Mouse (Mus musculus) lung, postnatal 14 days (tissue): ENCODE results near the gene Hoxd3.

ENCODE experiments used
- DNase-seq: peaks from one replicate; pipeline ENCODE4 v3.0.0; 2021

Hoxd3 gene

DNA sequence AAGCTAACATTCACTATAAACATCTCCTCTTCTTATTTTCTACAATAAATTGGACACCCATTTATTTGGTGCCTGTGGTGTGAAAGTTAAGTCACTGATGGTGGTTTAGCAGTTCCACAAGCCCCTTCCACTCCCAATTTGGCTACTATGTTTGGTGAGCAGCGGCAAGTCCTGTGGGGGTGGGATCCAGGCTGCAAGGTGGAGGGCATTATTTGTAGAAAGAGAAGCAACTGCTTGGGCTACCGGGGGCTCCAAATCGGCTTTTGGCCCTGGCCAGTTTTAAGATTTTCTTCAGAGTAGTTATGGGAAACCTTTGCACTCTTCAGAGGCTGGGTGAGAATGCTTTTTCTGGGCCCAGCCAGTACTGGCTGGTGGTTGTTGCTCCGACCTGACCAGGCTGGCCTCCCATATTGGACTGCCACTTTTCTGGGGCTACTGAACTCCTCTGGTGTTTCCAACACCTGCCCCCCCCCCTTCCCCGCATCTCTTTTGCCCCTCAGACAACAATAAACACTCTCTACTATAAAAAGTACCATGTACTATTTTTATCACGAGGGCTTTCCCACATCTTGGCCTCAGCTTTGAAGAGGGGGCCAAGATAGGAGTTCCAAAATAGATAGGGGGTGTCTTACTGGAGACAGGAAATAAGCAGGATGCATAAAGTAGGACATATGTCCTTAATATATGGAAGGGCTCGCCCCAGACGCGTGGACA lies 20.2 kb downstream of the Hoxd3 start:
- DNase-seq: no peak

DNA sequence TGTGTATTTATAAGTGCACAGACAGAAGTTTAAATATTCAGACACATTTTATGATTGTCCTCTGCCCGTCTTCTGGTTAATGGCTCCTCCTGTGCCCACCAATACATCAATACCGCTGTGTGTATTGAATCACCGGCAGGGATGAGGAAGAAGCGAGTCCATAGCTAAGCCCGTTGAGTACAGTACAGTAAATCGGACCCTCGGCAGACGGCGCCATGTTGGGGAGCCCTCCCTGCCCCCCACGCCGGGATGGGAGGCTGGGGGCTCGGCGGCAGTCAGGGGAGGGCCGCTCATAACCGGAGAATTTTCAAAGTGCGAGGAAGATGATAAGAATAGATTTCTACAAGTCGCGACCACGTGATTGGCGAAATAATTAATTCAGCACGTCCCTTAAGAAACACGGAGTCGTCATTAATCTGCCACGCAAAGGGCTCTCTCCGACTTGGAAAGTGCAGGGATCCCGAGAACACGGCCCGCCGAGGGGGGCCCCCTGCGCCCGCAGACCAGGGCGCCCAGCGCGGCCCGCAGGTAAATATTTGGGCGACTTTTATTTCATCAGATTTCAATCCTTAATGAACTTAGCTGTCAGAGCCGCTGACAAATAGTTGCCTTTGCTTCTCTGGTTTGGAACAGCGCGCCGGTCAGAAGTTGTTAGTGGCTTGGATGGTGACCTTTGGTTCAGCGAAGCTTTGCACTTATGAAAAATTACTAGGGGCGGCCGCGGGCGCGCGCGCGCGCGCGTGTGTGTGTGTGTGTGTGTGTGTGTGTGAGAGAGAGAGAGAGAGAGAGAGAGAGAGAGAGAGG lies 21.0 kb downstream of the Hoxd3 start:
- no peak for DNase-seq

DNA sequence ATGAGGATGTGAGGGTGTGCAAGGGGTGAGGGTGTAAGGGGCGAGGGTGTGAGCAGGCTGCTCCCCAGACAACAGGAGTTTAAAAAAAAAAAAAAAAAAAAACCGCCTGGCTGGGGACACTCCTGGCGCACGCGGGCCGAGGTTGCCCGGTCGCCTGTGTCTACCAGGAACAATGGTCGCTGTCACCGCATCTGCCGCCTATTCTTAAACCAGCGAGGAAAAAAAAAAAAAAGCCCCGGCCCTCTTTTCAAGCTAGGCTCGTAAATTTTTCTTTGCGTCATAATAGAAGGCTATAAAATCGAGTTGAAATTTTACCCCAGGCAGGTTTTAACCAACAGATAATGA lies 21.6 kb downstream of the Hoxd3 start:
- no peak for DNase-seq

DNA sequence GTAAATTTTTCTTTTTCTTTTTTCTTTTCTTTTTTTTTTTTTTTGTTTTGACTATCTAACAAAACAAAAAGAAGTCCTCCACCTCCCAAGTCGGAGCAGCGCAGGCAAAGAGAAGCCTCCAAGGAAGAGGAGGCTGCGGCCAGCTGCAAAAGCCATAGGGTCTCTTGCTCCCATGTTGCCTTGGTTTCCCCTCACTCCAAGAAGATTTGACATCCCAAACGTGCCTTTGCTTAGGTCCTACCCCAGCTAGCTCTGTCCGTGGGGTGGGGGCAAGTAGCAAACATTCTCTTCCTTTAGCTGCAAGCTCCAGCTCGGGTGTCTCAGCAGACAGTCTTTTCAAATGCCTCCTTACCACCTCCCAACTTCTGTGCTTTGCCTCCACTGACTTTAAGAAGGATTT lies 22.0 kb downstream of the Hoxd3 start:
- no peak for DNase-seq

DNA sequence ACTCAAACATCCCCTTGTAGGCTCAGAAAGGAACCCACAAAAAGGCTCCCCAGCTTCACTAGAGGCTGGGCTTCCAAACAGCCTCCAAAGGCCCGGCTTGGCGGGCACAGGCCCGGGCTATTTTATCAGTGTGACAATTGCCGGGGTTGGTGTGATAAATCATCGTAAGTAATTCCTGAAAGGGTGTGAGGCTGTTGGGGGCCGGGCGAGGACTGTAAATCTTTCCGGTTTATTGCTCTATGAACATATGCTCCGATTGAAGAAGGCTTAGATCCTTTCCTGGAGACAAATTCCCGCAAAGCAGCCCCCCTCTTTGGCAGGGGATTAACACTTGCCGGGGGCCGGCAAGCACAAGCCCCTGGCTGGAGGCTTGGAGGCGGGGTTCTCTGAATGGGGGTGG lies 22.7 kb downstream of the Hoxd3 start:
- no peak for DNase-seq

DNA sequence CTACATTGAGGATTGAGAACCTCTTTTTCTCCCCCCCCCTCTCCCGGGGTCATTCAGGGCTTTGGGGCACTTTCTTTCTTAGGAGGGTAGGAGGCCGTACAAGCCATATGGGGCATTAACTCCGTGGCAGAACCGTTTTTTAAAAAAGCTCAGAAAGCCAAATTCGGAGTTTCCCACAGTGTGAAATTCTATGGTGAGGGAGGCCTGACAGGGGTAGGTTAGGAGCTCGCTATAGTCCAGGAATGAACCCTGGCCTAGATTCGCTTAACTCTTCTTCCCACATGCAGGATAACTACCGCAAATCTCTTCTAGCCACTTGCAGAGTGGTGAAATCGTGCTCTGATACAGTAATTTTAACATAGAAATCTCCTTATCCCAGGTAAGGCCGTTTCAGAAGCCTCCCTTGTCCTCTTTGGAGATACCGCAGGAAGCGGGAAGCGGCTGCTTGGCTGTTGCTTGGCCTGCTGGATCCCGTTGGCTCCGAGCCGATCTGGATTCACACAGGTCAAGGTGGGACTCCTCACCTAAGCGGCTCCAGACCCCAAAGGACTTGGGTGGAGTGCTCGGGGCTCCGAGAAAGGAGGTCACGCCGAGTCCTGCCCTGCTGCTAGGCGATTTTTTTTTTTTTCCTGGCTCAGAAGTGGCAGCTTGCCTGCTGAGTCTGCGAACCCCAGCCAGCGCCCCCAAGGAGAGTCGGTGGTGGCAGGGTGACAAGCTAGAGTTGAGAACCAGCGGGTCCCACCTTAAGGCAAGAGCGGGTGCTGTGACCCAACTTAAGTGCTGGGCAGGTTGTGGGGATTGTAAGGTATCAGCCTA lies 23.5 kb downstream of the Hoxd3 start:
- DNase-seq: no peak

DNA sequence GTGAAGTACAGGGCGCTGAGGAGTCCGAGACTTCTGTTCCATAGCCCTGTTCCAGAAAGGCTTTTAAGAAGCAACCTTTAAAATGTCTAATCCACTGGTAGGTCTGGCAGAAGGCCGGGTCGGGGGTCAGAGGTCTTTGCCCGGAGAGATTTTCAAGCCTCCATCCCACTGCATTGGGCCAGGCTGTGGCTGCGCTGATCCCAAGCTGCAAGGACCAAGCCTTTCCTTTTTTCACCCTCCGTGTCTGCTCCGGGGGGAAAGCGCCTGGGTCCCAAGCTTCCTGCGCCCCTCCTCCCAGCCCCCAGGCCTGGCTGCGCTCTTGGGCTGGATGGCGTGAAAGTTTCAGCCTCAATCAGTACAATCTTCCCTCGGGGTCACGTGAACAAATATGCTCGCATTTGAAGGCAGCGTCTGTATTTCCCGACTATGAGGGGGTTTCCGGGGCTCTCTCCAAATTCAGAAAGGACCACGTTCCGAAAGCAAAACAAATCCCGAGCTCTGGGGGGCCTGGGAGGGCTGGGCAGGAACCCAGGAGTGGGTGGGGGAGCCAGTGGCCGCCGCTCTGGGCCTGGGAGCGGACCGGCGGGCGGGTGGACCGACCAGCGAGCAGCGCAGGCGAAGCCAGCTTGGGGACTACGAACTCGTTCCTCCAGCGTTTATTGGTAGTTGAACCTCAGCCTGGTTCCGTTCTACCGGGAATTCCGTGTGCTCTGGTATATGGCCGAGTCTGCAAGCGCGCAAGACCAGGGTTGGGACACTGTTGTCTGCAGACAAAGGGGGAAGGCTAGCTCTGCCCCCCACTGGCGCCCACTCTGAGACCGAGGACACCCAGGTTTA lies 24.3 kb downstream of the Hoxd3 start:
- DNase-seq: no peak

DNA sequence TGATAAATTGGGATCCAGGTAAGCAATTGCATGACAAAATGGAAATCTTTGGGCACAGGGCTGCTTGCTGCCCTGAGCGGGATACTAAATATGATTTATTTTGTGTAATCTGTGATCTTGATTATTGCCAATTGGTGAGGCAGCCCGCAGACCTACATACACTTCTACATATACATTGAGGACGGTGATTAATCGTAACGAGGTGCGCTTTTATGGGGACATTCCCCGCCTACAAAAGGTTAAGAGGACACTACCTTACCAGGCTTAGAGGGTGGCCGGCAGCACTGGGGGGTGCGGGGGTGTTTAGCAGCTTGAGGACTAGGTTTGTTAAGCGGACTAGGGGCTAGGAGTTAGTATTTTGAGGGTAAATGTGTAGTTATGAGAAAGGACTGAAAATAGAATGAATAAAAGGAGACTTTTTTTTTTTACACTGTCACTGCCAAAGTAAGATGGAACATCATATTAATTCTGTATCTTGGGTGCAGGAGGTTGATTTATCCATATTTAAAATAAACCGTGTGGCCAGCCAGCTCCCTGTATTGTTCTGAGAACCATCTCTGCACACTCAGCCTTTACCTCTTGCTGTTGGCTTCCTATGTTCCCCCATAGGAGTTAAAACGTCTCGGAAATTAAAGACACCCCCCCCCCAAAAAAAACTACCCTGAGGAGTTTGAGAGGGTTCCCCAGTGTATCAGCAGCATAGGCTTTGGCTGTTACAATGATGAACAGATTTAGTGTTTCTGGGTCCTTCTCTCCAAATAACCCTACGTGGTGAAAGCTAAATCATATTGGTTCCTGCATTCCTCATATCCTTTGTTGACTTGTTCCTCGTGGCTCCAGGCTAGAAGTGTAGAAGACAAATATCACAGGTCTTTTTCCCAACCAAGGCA lies 25.2 kb downstream of the Hoxd3 start:
- no peak for DNase-seq

DNA sequence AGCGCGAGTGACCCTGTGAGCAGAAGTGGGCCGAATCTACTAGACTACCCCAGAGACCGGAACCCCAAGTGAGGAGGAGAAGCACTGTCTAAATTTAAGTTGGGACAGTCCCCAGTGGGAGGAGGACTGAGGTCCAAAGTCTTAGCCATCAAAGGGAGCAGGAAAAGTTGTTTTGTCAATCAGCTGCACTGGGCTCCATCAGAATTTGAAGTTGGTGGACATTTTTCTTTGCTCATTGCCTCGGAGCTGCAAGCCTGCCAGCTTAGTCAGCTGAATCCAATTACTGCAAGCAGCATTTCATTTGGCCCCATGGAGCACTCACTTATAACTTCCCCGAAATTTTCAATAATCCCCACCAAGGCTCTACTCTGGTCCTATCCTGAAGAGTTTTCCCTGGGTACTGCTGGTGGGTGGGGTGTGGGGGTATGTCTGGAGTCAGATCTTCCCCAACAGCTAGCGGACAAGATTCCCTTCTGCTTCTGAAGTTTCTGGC lies 25.9 kb downstream of the Hoxd3 start:
- no peak for DNase-seq

DNA sequence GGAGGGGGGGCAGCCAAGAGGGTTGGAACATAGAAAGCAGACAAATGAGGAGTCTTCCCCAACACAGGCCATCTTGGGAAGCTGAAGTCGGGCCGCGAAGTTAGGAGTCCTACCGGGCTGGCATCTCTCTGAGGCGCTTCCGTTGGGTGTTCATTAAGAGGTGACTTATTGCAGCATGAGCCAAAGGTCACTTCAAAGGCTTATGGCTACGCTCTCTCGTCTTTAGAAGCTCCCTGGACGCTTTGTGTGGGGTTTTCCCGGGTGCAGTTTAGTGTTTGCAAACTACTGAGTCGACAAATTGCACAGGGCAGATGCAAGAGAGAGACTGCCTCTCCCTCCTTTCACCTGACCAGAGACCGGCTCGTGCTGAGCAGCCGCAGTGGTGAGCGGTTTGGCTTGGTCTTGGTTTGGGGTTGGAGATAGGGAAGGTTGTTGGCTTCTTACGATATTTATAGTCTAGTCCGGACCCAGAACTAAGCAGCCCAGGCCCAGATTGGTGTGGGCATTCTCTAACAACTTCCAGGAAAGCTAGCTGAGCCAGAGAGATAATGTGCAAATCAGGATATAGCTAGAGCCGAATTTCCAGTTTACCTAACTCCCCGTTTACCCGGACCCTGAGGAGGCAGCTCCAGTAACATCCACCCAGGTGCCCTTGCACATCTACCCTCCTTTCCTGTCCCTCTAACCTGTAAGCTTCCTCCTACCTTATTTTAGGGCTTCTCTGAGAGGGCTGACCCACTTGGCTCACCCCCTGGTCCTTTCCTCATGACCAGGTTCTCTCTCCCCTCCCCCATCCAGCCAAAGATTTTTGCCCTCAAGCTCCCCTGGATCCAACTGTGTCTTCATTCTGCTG lies 27.1 kb downstream of the Hoxd3 start:
- DNase-seq: no peak

DNA sequence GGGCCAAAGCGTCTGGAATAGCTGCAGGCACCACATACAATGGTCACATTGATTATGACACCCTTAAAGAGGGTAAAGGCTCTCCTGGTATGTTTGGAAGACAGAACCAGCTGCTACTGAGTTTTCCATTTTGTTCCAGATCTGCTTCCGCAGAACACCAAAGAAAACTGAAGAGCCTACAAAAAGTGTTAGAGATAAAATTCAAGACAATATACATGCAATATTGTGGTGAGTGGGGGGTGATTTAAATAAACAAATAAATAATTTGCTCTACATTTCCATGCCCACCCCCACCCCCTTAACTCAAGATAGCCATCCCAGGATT lies 27.7 kb downstream of the Hoxd3 start:
- DNase-seq: no peak

DNA sequence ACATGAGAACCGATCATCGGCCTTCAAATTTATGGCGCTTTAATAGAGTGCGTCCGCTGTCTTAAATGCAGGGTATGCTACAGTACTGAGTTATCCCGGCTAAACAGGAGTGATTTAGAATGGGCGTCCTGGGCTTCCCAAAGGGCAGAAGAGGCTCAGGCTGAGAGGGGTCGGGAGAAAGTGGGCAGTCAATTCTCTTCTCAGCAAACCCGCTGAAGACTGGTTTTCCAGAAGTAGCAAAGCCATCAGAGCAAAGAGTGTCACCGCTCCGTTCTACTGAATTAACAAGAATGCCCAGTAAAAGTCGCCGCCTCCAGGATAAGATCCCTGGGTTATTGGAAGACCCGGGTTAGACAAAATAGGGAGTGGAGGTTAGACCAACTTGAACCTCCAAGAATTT lies 28.1 kb downstream of the Hoxd3 start:
- DNase-seq: no peak

DNA sequence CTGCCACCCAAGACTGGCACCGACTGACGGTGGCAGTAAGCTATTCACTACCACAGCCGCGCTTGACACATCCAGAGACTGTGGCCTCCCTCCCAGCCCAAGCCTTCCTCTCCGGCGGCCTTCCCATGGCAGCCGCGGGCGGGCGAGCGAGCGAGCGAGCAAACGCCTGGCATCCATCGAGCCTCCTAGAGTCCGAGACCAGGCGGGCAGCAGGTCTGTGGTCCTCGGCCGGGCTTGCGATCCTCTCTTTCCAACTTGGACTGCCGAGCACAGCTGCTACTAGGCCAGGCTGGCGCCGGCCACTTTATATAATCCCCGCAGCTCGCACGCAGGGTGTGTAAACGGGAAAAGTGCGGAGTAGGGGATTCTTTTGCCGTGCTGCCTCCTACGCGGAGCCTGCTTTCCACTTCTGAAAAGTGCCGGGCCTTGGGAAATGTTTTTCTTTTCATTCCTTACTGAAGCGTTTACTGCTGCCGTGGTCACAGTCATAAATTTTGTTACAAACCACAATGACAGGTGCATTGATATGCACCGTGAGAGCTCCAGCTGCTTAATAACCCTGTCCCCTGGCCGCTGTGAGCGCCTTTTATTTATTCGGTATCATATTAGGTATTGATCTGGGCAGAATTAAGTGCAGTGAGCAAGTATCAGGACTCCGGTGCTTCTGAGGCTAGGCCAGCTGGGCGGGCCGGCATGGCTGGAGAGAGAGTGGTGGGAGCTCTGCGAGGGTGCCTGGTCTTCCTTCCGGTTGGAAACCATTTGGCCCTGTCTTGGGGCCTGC lies 28.8 kb downstream of the Hoxd3 start:
- DNase-seq: no peak

DNA sequence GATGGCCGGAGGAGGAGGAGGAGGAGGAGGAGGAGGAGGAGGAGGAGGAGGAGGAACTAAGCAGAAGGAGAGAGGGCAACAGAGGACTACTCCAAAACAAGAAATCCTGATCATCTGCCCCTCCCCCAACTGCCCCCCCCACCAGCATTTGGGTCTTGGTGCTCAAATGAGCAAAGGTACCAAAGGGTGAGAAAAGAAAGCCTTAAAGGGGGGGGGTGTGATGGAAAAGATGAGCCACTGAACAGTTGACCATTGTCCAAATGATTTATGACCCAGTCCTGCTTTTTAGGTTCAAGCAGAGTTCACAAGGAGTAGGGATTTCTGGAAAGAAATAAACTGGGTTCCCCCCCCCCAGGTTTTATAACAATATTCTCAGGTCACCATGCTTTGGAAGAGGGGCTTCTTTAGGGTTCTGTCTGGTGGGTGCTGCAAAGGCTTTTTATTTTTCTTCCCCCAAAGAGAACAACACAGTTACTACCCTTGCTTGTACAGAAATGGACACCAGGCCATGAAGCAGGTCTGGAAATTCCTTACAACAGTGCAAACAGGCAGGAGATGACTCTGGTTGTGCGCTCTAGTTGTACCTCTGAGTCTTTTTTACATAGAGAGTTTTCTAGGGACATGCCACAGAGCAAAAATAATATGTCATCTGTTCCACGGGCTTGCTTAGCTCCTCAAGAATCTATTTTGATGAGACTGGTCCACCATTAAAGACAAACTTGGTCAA lies 29.7 kb downstream of the Hoxd3 start:
- no peak for DNase-seq

DNA sequence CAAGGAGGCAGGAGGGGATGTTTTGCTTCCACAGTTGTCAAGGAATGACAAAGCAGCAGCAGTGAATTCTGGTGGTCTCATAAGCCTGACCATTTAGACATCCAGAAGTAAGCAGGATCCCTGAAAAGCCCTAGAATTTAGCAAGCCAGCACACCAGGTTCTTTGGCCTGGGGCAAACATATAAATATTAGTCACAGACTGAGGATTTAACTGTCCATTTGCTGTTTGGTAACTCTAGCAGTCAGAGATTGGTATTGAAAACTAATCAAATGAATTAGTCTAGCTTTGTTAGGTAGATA lies 30.2 kb downstream of the Hoxd3 start:
- no peak for DNase-seq

DNA sequence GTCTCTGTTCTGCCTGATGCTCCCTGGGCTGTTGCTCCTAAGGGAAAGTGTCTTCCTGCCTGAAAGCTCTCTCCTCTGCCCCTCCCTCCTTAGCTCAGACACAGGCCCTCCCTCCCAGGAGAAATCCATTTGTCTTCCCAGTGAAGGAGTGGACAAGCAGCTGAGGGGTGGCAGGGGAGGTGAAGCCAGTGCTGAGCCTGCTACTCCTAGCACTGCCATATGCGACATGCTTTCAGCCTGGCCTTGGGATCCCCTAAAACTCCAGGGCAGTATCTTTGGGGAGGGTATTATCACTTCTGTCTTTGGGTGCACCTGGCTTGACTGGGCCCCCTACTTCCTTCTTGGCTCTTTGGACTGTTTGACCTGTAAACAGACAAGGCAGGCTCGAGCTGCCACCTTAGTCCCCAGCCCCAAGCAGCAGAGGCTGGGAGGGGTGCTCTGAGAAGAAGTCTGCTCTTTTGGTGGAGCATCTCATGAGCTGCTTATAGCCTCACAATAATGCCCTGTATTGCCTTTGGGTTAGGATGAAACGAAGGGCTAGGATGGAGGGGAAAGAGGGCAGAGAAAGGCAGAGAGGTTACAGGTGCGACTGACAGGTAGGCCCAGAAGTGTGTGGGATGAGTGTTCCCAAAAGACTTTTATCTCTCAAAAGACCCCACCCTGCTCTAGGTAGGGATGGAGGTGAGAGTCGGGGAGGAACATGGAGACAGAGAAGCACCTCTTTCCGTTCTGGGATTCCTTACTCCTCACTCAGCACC lies 34.0 kb downstream of the Hoxd3 start:
- no peak for DNase-seq

DNA sequence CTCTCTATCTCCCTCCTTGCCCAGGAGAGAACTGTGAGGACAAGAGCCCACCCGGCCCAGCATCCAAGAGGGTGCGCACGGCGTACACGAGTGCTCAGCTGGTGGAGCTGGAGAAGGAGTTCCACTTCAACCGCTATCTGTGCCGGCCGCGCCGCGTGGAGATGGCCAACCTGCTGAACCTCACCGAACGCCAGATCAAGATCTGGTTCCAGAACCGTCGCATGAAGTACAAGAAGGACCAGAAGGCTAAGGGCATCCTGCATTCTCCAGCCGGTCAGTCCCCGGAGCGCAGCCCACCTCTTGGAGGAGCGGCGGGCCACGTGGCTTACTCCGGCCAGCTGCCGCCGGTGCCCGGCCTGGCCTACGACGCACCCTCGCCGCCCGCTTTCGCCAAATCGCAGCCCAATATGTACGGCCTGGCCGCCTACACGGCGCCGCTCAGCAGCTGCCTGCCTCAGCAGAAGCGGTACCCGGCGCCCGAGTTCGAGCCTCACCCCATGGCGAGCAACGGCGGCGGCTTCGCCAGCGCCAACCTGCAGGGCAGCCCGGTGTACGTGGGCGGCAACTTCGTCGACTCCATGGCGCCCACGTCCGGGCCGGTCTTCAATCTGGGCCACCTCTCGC lies 34.7 kb downstream of the Hoxd3 start:
- DNase-seq: no peak

DNA sequence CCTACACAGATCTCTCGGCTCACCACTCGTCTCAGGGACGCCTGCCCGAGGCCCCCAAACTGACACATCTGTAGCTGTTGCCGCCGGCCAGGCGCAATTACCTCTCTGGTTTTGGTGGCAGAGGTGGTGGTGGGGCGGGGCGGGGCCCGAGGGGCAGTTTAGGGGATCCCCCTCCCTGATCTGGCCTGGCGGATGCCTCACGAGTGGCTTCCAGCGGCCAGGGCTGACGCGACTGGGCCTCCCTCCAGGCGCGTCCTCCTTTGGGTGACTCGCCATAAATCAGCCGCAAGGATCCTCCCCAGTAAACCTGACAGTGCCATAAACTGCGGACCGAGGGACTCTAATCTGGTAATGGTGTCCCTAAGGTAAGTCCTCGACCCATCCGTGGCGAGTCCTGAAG lies 35.3 kb downstream of the Hoxd3 start:
- DNase-seq: no peak
